Mouse (Mus musculus): ENCODE results near the gene Pus7l. TPM values are rescaled to one million over a fixed set of nuclear protein-coding genes. Genes with fewer than 3 reads are reported as not detected.

Pus7l gene
- polyA plus RNA-seq, 1 experiment = 5.0 TPM

- Histone ChIP-seq H3K27ac (ENCODE audit: insufficient read depth, low read length) (peak overlapping the region; percentile 41; the same call in 1 of the 2 replicates), H3K4me1 (ENCODE audit: control insufficient read depth, insufficient read depth, low read length) (0 out of 2 replicates have a peak, but pooled peaks cover 2% of the 10 kb centered on the region), H3K4me3 (ENCODE audit: insufficient read depth, low read length) (no peak overlapping the region)
- TF ChIP-seq POLR2A (IDR thresholded peaks at IDR 0.05; ENCODE audit: low read depth, low read length) (no peak), CTCF (IDR thresholded peaks at IDR 0.05; ENCODE audit: borderline replicate concordance, insufficient read depth, low read length) (no peak)
These were observed 31.4 kb upstream of the Pus7l start for GRCm38 (mm10) chr15:94574566-94575268.

DNA sequence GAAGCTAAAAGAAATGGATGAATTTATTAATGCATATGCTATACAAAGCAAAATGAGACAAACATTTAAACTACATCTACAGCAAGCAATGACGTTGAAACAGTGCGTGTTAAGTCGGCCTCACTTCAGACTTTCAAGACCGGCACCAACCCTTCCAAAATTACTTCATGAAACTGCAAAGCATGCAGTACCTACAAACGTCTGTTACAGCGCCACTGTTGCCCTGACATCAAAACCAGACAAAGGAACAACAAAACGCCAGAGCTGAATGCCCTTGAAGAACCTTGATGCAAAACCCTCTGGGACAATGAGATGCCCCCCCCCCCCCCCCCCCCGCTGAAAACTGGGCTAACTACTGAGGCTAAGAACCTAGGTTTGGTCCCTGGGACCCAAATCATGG lies 29.4 kb upstream of the Pus7l start:
- no peak for TF ChIP-seq POLR2A (IDR thresholded peaks at IDR 0.05; ENCODE audit: low read depth, low read length)
- TF ChIP-seq CTCF (IDR thresholded peaks at IDR 0.05; ENCODE audit: borderline replicate concordance, insufficient read depth, low read length) = no peak
- Histone ChIP-seq H3K4me3 (ENCODE audit: insufficient read depth, low read length) (no peak overlapping the region), H3K27ac (ENCODE audit: insufficient read depth, low read length) (no peak overlapping the region), H3K4me1 (ENCODE audit: control insufficient read depth, insufficient read depth, low read length) (0 out of 2 replicates have a peak, but pooled peaks cover 2% of the 10 kb centered on the region)

- H3K4me1 ChIP-seq (ENCODE audit: control insufficient read depth, insufficient read depth, low read length) = no peaks in the 10 kb centered on the region
- H3K4me3 ChIP-seq (ENCODE audit: insufficient read depth, low read length) = no peak overlapping the region
- no peak for TF ChIP-seq CTCF (IDR thresholded peaks at IDR 0.05; ENCODE audit: borderline replicate concordance, insufficient read depth, low read length)
- TF ChIP-seq POLR2A (IDR thresholded peaks at IDR 0.05; ENCODE audit: low read depth, low read length) = no peak
- no peak overlapping the region for H3K27ac ChIP-seq (ENCODE audit: insufficient read depth, low read length)
These were observed 28.2 kb upstream of the Pus7l start for GRCm38 (mm10) chr15:94571501-94571900.

- Histone ChIP-seq H3K27ac (ENCODE audit: insufficient read depth, low read length) (no peak overlapping the region), H3K4me1 (ENCODE audit: control insufficient read depth, insufficient read depth, low read length) (no peaks in the 10 kb centered on the region), H3K4me3 (ENCODE audit: insufficient read depth, low read length) (no peak overlapping the region)
- TF ChIP-seq POLR2A (IDR thresholded peaks at IDR 0.05; ENCODE audit: low read depth, low read length) (no peak), CTCF (IDR thresholded peaks at IDR 0.05; ENCODE audit: borderline replicate concordance, insufficient read depth, low read length) (no peak)
These were observed 25.3 kb upstream of the Pus7l start for GRCm38 (mm10) chr15:94568496-94569182.

DNA sequence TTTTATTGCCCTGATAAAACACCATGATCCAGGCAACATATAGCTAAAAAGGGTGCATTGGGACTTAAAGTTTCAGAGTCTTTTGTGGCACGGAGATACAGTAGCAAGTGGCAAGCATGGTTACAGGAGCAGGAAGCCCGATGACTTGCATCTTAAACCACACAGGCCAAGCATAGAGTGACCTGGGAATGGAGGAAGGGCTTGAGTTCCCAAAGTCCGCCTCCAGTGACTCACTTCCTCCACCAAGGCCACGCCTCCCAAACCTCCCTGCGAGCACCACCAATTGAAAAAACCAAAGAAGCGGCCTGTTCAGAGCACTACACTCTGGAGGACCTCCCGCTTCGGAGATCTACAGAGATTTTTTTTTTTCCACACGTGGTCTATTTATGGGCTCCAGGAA lies 22.5 kb upstream of the Pus7l start:
- H3K4me1 ChIP-seq (ENCODE audit: control insufficient read depth, insufficient read depth, low read length) = no peaks in the 10 kb centered on the region
- H3K27ac ChIP-seq (ENCODE audit: insufficient read depth, low read length) = no peak overlapping the region
- no peak overlapping the region for H3K4me3 ChIP-seq (ENCODE audit: insufficient read depth, low read length)
- TF ChIP-seq CTCF (IDR thresholded peaks at IDR 0.05; ENCODE audit: borderline replicate concordance, insufficient read depth, low read length) (no peak), POLR2A (IDR thresholded peaks at IDR 0.05; ENCODE audit: low read depth, low read length) (no peak)

DNA sequence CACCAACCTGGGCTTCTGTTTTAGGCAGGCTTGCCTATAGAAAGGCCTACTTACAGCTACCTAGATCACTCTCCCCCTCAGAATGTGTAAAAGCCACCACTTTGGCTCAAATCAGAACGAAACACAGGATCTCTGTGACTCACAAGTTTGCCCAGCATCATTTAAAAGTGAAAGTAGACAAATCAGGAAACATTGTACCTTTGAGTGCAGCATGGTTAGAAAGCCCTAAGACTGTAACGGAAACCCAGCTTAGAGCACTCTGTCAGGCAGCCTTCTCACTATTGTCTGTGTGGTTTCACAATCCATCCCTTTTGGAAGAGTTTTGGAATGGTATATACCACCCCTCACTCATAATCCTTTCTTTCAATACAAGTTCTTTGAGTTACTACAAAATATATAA lies 21.6 kb upstream of the Pus7l start:
- no peak for TF ChIP-seq CTCF (IDR thresholded peaks at IDR 0.05; ENCODE audit: borderline replicate concordance, insufficient read depth, low read length)
- no peak for TF ChIP-seq POLR2A (IDR thresholded peaks at IDR 0.05; ENCODE audit: low read depth, low read length)
- no peak overlapping the region for H3K4me3 ChIP-seq (ENCODE audit: insufficient read depth, low read length)
- H3K4me1 ChIP-seq (ENCODE audit: control insufficient read depth, insufficient read depth, low read length) = no peaks in the 10 kb centered on the region
- H3K27ac ChIP-seq (ENCODE audit: insufficient read depth, low read length) = no peak overlapping the region

DNA sequence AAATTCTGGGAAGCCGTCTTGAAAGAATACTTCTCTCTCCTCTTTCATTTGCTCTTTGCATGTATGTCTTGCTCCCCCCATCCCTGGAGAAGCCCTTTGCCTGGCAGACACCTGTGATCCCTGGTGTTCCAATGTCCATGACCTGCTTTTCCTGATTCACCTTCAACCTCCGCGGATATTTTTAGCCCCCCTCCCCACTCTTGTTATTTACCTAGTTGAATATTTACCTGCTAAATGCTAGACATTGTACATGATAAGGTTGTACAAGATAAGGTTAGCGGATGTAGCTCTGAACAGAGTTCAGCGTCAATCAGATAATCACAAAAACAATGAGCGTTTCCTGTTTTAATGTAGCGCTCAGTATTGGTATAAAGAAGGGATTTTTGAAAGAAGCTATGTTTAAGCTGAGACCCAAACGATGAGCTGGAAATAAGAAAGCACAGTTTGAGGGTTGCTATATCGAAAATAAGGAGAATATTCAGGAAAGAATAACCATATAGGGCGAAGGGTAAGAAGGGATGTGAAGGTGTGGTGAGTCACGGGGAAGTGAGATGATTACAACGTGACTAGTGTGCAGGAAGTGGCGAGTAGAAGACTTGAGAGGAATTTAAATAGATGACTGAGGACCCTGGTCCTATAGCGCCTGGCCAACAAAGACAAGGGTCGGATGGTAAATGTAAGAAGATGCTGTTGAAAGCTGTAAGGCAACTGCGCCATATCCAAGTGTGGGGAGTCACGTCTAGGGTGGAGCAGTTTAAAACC lies 15.7 kb upstream of the Pus7l start:
- TF ChIP-seq CTCF (IDR thresholded peaks at IDR 0.05; ENCODE audit: borderline replicate concordance, insufficient read depth, low read length) (no peak), POLR2A (IDR thresholded peaks at IDR 0.05; ENCODE audit: low read depth, low read length) (no peak)
- Histone ChIP-seq H3K4me1 (ENCODE audit: control insufficient read depth, insufficient read depth, low read length) (no peaks in the 10 kb centered on the region; the same call in 1 of the 2 replicates), H3K27ac (ENCODE audit: insufficient read depth, low read length) (no peak overlapping the region), H3K4me3 (ENCODE audit: insufficient read depth, low read length) (no peak overlapping the region)

DNA sequence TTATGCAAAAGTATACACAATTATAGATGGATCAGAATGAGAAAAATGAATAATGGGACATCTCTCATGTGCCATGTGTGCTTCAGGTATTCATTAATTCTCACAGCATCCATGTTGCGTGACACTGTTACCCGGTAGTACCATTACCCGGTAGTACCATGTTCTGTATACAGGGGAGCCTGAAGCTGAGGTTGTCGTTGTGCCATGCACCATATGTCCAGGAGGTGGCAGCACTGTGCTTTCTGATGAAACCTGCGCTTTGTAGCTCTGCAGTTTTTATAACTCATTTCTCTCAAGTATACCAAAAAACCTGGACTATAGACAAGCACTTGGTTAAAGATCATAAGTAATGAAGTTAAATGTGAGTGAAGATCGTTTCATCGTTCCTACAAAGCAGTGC lies 14.1 kb upstream of the Pus7l start:
- Histone ChIP-seq H3K4me1 (ENCODE audit: control insufficient read depth, insufficient read depth, low read length) (no peaks in the 10 kb centered on the region; the same call in 1 of the 2 replicates), H3K4me3 (ENCODE audit: insufficient read depth, low read length) (no peak overlapping the region), H3K27ac (ENCODE audit: insufficient read depth, low read length) (no peak overlapping the region)
- TF ChIP-seq POLR2A (IDR thresholded peaks at IDR 0.05; ENCODE audit: low read depth, low read length) (no peak), CTCF (IDR thresholded peaks at IDR 0.05; ENCODE audit: borderline replicate concordance, insufficient read depth, low read length) (peak; percentile 94)

DNA sequence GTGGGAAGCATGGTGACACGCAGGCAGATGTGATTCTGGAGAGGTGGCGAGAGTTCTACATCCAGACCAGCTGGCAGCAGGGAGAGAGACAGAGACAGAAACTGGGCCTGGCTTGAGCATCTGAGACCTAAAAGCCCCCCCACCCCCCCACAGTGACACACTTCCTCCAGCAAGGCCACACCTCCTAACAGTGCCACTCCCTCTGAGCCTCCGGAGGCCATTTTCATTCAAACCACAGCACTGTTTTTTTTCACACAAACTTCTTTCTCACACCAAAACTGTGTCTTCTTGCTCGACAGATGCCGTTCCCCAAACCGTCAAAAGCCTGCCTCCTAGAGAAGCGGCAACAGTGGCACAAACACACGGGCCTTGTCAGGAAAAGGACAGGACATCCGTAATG lies 10.2 kb upstream of the Pus7l start:
- TF ChIP-seq POLR2A (IDR thresholded peaks at IDR 0.05; ENCODE audit: low read depth, low read length) (no peak), CTCF (IDR thresholded peaks at IDR 0.05; ENCODE audit: borderline replicate concordance, insufficient read depth, low read length) (no peak)
- H3K4me3 ChIP-seq (ENCODE audit: insufficient read depth, low read length) = no peak overlapping the region
- no peak overlapping the region for H3K27ac ChIP-seq (ENCODE audit: insufficient read depth, low read length)
- no peaks in the 10 kb centered on the region for H3K4me1 ChIP-seq (ENCODE audit: control insufficient read depth, insufficient read depth, low read length)

Measured in embryonic fibroblast, embryonic 13.5 days (primary cell).